Mouse (Mus musculus): ENCODE results near the gene Ttc28.

Ttc28 gene

GRCm38 (mm10) chr5:110958196-110958595, 78.6 kb downstream of the Ttc28 start:
- no peak for DNase-seq (ENCODE audit: low read depth, low spot score)

- no peak for DNase-seq (ENCODE audit: low read depth, low spot score)
Observed at GRCm38 (mm10) chr5:110960067-110960466, 80.5 kb downstream of the Ttc28 start.

- no peak for DNase-seq (ENCODE audit: low read depth, low spot score)
Observed at GRCm38 (mm10) chr5:110960890-110961289, 81.3 kb downstream of the Ttc28 start.

- no peak for DNase-seq (ENCODE audit: low read depth, low spot score)
Observed at GRCm38 (mm10) chr5:110967483-110968055, 88.0 kb downstream of the Ttc28 start.

GRCm38 (mm10) chr5:110968566-110968965, 89.0 kb downstream of the Ttc28 start:
- DNase-seq (ENCODE audit: low read depth, low spot score): no peak

- DNase-seq (ENCODE audit: low read depth, low spot score): no peak
Observed at GRCm38 (mm10) chr5:110970162-110970780, 90.7 kb downstream of the Ttc28 start.

GRCm38 (mm10) chr5:110976721-110977120, 97.1 kb downstream of the Ttc28 start:
- DNase-seq (ENCODE audit: low read depth, low spot score): no peak

GRCm38 (mm10) chr5:110977796-110978195, 98.2 kb downstream of the Ttc28 start:
- DNase-seq (ENCODE audit: low read depth, low spot score): no peak

GRCm38 (mm10) chr5:110978461-110978860, 98.9 kb downstream of the Ttc28 start:
- peak; percentile 75 for DNase-seq (ENCODE audit: low read depth, low spot score)

- DNase-seq (ENCODE audit: low read depth, low spot score): peak; percentile 65
Observed at GRCm38 (mm10) chr5:110979011-110979860, 99.6 kb downstream of the Ttc28 start.

- DNase-seq (ENCODE audit: low read depth, low spot score): peak; percentile 67
Observed at GRCm38 (mm10) chr5:110979861-110980346, 100.3 kb downstream of the Ttc28 start.

- no peak for DNase-seq (ENCODE audit: low read depth, low spot score)
Observed at GRCm38 (mm10) chr5:110980576-110980975, 101.0 kb downstream of the Ttc28 start.

GRCm38 (mm10) chr5:110982436-110982835, 102.8 kb downstream of the Ttc28 start:
- DNase-seq (ENCODE audit: low read depth, low spot score): no peak

GRCm38 (mm10) chr5:110984136-110984681, 104.6 kb downstream of the Ttc28 start:
- DNase-seq (ENCODE audit: low read depth, low spot score): no peak

- DNase-seq (ENCODE audit: low read depth, low spot score): no peak
Observed at GRCm38 (mm10) chr5:110996835-110997539, 117.4 kb downstream of the Ttc28 start.

- DNase-seq (ENCODE audit: low read depth, low spot score): no peak
Observed at GRCm38 (mm10) chr5:110997692-110998091, 118.1 kb downstream of the Ttc28 start.

- DNase-seq (ENCODE audit: low read depth, low spot score): no peak
Observed at GRCm38 (mm10) chr5:110998298-110998697, 118.7 kb downstream of the Ttc28 start.

GRCm38 (mm10) chr5:111000953-111001352, 121.3 kb downstream of the Ttc28 start:
- no peak for DNase-seq (ENCODE audit: low read depth, low spot score)

GRCm38 (mm10) chr5:111003220-111003619, 123.6 kb downstream of the Ttc28 start:
- no peak for DNase-seq (ENCODE audit: low read depth, low spot score)

- DNase-seq (ENCODE audit: low read depth, low spot score): no peak
Observed at GRCm38 (mm10) chr5:111003750-111004149, 124.1 kb downstream of the Ttc28 start.
